In genomic region chr15:51601128-51601855, GRCm38 (mm10) we compare ENCODE assay signal across 25 mouse cellular contexts.
DNase-seq lines count a peak whose midpoint lies in the region; ATAC-seq and TF ChIP-seq lines count a peak whose summit lies in the region.
"Had no signal": no experiment of that assay in that cellular context is flagged by ENCODE, and none has a peak within 500 bp of the region (broad histone marks: within the 10 kb centered on the region; RNA-seq: fewer than 3 reads in every experiment).

No protein-coding gene starts in this region.

- no peaks in the 10 kb centered on the region for H3K4me1 ChIP-seq in forebrain, embryonic 13.5 days
- H3K4me1 ChIP-seq in forebrain, embryonic 10.5 days: no peaks in the 10 kb centered on the region; the same call in 1 of the 2 replicates
- H3K4me1 ChIP-seq in midbrain, embryonic 10.5 days: no peaks in the 10 kb centered on the region; the same call in 1 of the 2 replicates
- no peaks in the 10 kb centered on the region for H3K4me1 ChIP-seq in midbrain, postnatal 0 days (ENCODE audit: insufficient read depth, low read length)
- H3K4me1 ChIP-seq in midbrain, embryonic 11.5 days (ENCODE audit: control insufficient read depth, insufficient read depth, low read length): no peaks in the 10 kb centered on the region
- H3K4me1 ChIP-seq: heart, embryonic 15.5 days; stomach, embryonic 15.5 days had no signal

- no peak overlapping the region for H3K4me3 ChIP-seq in forebrain, embryonic 13.5 days
- H3K4me3 ChIP-seq in forebrain, embryonic 10.5 days: no peak overlapping the region
- no peak overlapping the region for H3K4me3 ChIP-seq in midbrain, embryonic 10.5 days
- no peak overlapping the region for H3K4me3 ChIP-seq in midbrain, postnatal 0 days (ENCODE audit: low read depth, low read length)
- no peak overlapping the region for H3K4me3 ChIP-seq in midbrain, embryonic 11.5 days (ENCODE audit: low read depth, low read length)
- H3K4me3 ChIP-seq: erythroblast, embryonic 14.5 days; heart, embryonic 15.5 days; stomach, embryonic 15.5 days had no signal

- peak; percentile 80 for ATAC-seq in forebrain, embryonic 13.5 days
- no peak for ATAC-seq in midbrain, postnatal 0 days (ENCODE audit: low FRiP score)
- ATAC-seq in midbrain, embryonic 11.5 days (ENCODE audit: low FRiP score): peak; percentile 52; the same call in 1 of the 2 replicates
- ATAC-seq: liver, postnatal 0 days had no signal

- no peaks in the 10 kb centered on the region for H3K27me3 ChIP-seq in forebrain, embryonic 13.5 days
- H3K27me3 ChIP-seq in forebrain, embryonic 10.5 days (ENCODE audit: poor library complexity, severe bottlenecking): no peaks in the 10 kb centered on the region
- H3K27me3 ChIP-seq in midbrain, embryonic 10.5 days (ENCODE audit: low read depth, poor library complexity, severe bottlenecking): no peaks in the 10 kb centered on the region
- no peaks in the 10 kb centered on the region for H3K27me3 ChIP-seq in midbrain, postnatal 0 days (ENCODE audit: insufficient read depth, low read length)
- H3K27me3 ChIP-seq in midbrain, embryonic 11.5 days (ENCODE audit: control insufficient read depth, insufficient read depth, low read length): no peaks in the 10 kb centered on the region
- H3K27me3 ChIP-seq: heart, embryonic 15.5 days; stomach, embryonic 15.5 days had no signal

- H3K9me3 ChIP-seq in forebrain, embryonic 13.5 days (replicated peaks): no peaks in the 10 kb centered on the region
- H3K9me3 ChIP-seq in forebrain, embryonic 10.5 days: no peaks in the 10 kb centered on the region
- no peaks in the 10 kb centered on the region for H3K9me3 ChIP-seq in midbrain, embryonic 10.5 days (replicated peaks)
- no peaks in the 10 kb centered on the region for H3K9me3 ChIP-seq in midbrain, postnatal 0 days (ENCODE audit: low read length)
- no peaks in the 10 kb centered on the region for H3K9me3 ChIP-seq in midbrain, embryonic 11.5 days (ENCODE audit: control insufficient read depth, low read length)
- H3K9me3 ChIP-seq: heart, embryonic 15.5 days; stomach, embryonic 15.5 days had no signal

- DNase-seq in forebrain, embryonic 10.5 days (ENCODE audit: extremely low spot score, low spot score): no peak
- no peak for DNase-seq in midbrain, embryonic 10.5 days (ENCODE audit: low spot score)
- DNase-seq in midbrain, postnatal 0 days (ENCODE audit: low spot score): no peak
- DNase-seq in midbrain, embryonic 11.5 days (ENCODE audit: low spot score, missing footprints): no peak
- DNase-seq in adrenal gland, adult (ENCODE audit: inconsistent age in 2 of 2, low spot score in 1 of 2): no peak
- no peak for DNase-seq in urinary bladder, postnatal 36 days (ENCODE audit: low spot score in 2 of 2)
- DNase-seq in gastrocnemius, adult 18-20 months (ENCODE audit: low spot score): no peak
- DNase-seq: adrenal gland, adult 8-10 months; cerebellum, adult 11-12 months; cerebellum, postnatal 36 days; gastrocnemius, postnatal 36 days; heart, postnatal 4 days; kidney, adult 9 months; kidney, postnatal 25 days; left cerebral cortex, postnatal 4 days; liver; liver, postnatal 0 days; lung, postnatal 36 days; right cerebral cortex, postnatal 25 days; thymus, adult 18-20 months; thymus, postnatal 4 days had no signal

- WGBS in forebrain, embryonic 13.5 days: 52% methylated on average over 10 of the region's 10 CpGs
- WGBS in forebrain, embryonic 10.5 days: 66% methylated on average over 10 of the region's 10 CpGs
- 51% methylated on average over 10 of the region's 10 CpGs for WGBS in midbrain, embryonic 10.5 days
- 24% methylated on average over 7 of the region's 10 CpGs for WGBS in midbrain, postnatal 0 days
- WGBS in midbrain, embryonic 11.5 days: 45% methylated on average over 10 of the region's 10 CpGs

- H3K36me3 ChIP-seq in forebrain, embryonic 13.5 days (ENCODE audit: poor library complexity, severe bottlenecking): no peaks in the 10 kb centered on the region
- H3K36me3 ChIP-seq in forebrain, embryonic 10.5 days (replicated peaks): no peaks in the 10 kb centered on the region
- H3K36me3 ChIP-seq in midbrain, embryonic 10.5 days: no peaks in the 10 kb centered on the region
- no peaks in the 10 kb centered on the region for H3K36me3 ChIP-seq in midbrain, postnatal 0 days (ENCODE audit: insufficient read depth, low read length)
- no peaks in the 10 kb centered on the region for H3K36me3 ChIP-seq in midbrain, embryonic 11.5 days (ENCODE audit: control insufficient read depth, insufficient read depth, low read length)
- H3K36me3 ChIP-seq: heart, embryonic 15.5 days; stomach, embryonic 15.5 days had no signal

- no peak for TF ChIP-seq CTCF in midbrain, postnatal 0 days (IDR thresholded peaks at IDR 0.05)

- H3K4me2 ChIP-seq in forebrain, embryonic 13.5 days: no peak overlapping the region
- H3K4me2 ChIP-seq in midbrain, postnatal 0 days (ENCODE audit: low read depth, low read length, poor library complexity, severe bottlenecking): no peak overlapping the region
- no peak overlapping the region for H3K4me2 ChIP-seq in midbrain, embryonic 11.5 days
- H3K4me2 ChIP-seq: heart, embryonic 15.5 days; stomach, embryonic 15.5 days had no signal

- H3K27ac ChIP-seq in forebrain, embryonic 13.5 days: no peak overlapping the region
- H3K27ac ChIP-seq in forebrain, embryonic 10.5 days: no peak overlapping the region
- H3K27ac ChIP-seq in midbrain, embryonic 10.5 days (replicated peaks): peak overlapping the region; percentile 46; the same call in 1 of the 2 replicates
- no peak overlapping the region for H3K27ac ChIP-seq in midbrain, postnatal 0 days (ENCODE audit: low read depth, low read length)
- no peak overlapping the region for H3K27ac ChIP-seq in midbrain, embryonic 11.5 days (ENCODE audit: low read depth, low read length)
- H3K27ac ChIP-seq: heart, embryonic 15.5 days; stomach, embryonic 15.5 days had no signal

- H3K9ac ChIP-seq in forebrain, embryonic 13.5 days: no peak overlapping the region
- H3K9ac ChIP-seq in midbrain, postnatal 0 days (replicated peaks; ENCODE audit: low read length, poor library complexity, severe bottlenecking): no peak overlapping the region
- H3K9ac ChIP-seq in midbrain, embryonic 11.5 days (ENCODE audit: low read length): no peak overlapping the region
- H3K9ac ChIP-seq: heart, embryonic 15.5 days; liver, postnatal 0 days; stomach, embryonic 15.5 days had no signal
